Mouse (Mus musculus): ENCODE data around the gene Pitpnb. TPM values are rescaled to one million over a fixed set of nuclear protein-coding genes. Genes with fewer than 3 reads are reported as not detected.

Gene Pitpnb
- polyA plus RNA-seq (2016; fragmentation: Nextera tagmentation; extraction: Ambion mirVana), result 51.5 and 55.2 TPM in 2 replicates

GRCm38 (mm10) chr5:111330417-111331098, at the start of gene Pitpnb:
Pitpnb (plus strand) TSS chr5:111330763.
- Histone ChIP-seq H3K4me2 (peak within 1 kb of the TSS; percentile 85), H3K36me3 (peaks cover 22% of the 10 kb centered on the region), H3K27ac (peak within 1 kb of the TSS; percentile 82), H3K27me3 (replicated peaks) (no peaks in the 10 kb centered on the region), H3K4me3 (peak within 1 kb of the TSS; percentile 95), H3K9ac (peak within 1 kb of the TSS; percentile 97), H3K9me3 (replicated peaks) (no peaks in the 10 kb centered on the region), H3K4me1 (peaks cover 43% of the 10 kb centered on the region)
- under 1% methylated on average over 67 of the region's 78 CpGs for WGBS (ENCODE audit: insufficient replicate concordance)
- peak; percentile 98 for ATAC-seq

GRCm38 (mm10) chr5:111284420-111285175, 46.0 kb upstream of the Pitpnb start:
- ATAC-seq, result no peak
- Histone ChIP-seq H3K9ac (no peak overlapping the region), H3K4me3 (no peak overlapping the region), H3K4me1 (no peaks in the 10 kb centered on the region), H3K27ac (no peak overlapping the region), H3K4me2 (no peak overlapping the region), H3K27me3 (replicated peaks) (no peaks in the 10 kb centered on the region; the same call in 1 of the 2 replicates), H3K9me3 (replicated peaks) (no peaks in the 10 kb centered on the region), H3K36me3 (0 out of 2 replicates have a peak, but pooled peaks cover 6% of the 10 kb centered on the region)
- 64% methylated on average over 19 of the region's 19 CpGs for WGBS (ENCODE audit: insufficient replicate concordance)

- Histone ChIP-seq H3K27ac (peak overlapping the region; percentile 31; the same call in 1 of the 2 replicates), H3K4me3 (no peak overlapping the region), H3K9ac (no peak overlapping the region), H3K9me3 (replicated peaks) (no peaks in the 10 kb centered on the region), H3K27me3 (replicated peaks) (peaks cover 8% of the 10 kb centered on the region; the same call in 1 of the 2 replicates), H3K36me3 (0 out of 2 replicates have a peak, but pooled peaks cover 4% of the 10 kb centered on the region), H3K4me2 (no peak overlapping the region), H3K4me1 (no peaks in the 10 kb centered on the region)
- 54% methylated on average over 5 of the region's 5 CpGs for WGBS (ENCODE audit: insufficient replicate concordance)
- ATAC-seq, result no peak
Observed at GRCm38 (mm10) chr5:111287571-111287970, 43.0 kb upstream of the Pitpnb start.

- Histone ChIP-seq H3K36me3 (0 out of 2 replicates have a peak, but pooled peaks cover 4% of the 10 kb centered on the region), H3K9ac (no peak overlapping the region), H3K27ac (peak overlapping the region; percentile 31; the same call in 1 of the 2 replicates), H3K27me3 (replicated peaks) (peaks cover 8% of the 10 kb centered on the region; the same call in 1 of the 2 replicates), H3K9me3 (replicated peaks) (no peaks in the 10 kb centered on the region), H3K4me2 (no peak overlapping the region), H3K4me1 (no peaks in the 10 kb centered on the region), H3K4me3 (no peak overlapping the region)
- ATAC-seq, result no peak
- 76% methylated on average over 11 of the region's 11 CpGs for WGBS (ENCODE audit: insufficient replicate concordance)
Observed at GRCm38 (mm10) chr5:111288486-111288885, 42.1 kb upstream of the Pitpnb start.

- 0 out of 2 replicates have a peak, but pooled peaks cover 4% of the 10 kb centered on the region for H3K36me3 ChIP-seq
- ATAC-seq, result no peak
- no peaks in the 10 kb centered on the region for H3K4me1 ChIP-seq
- H3K27me3 ChIP-seq (replicated peaks), result peaks cover 8% of the 10 kb centered on the region; the same call in 1 of the 2 replicates
- no peak overlapping the region for H3K4me3 ChIP-seq
- no peaks in the 10 kb centered on the region for H3K9me3 ChIP-seq (replicated peaks)
- H3K4me2 ChIP-seq, result no peak overlapping the region
- 85% methylated on average over 11 of the region's 11 CpGs for WGBS (ENCODE audit: insufficient replicate concordance)
- no peak overlapping the region for H3K27ac ChIP-seq
- H3K9ac ChIP-seq, result no peak overlapping the region
Observed at GRCm38 (mm10) chr5:111290071-111290470, 40.5 kb upstream of the Pitpnb start.

GRCm38 (mm10) chr5:111291639-111292038, 38.9 kb upstream of the Pitpnb start:
- Histone ChIP-seq H3K4me1 (no peaks in the 10 kb centered on the region), H3K9me3 (replicated peaks) (no peaks in the 10 kb centered on the region), H3K4me2 (no peak overlapping the region), H3K27me3 (replicated peaks) (0 out of 2 replicates have a peak, but pooled peaks cover 8% of the 10 kb centered on the region), H3K9ac (no peak overlapping the region), H3K4me3 (no peak overlapping the region), H3K27ac (no peak overlapping the region), H3K36me3 (no peaks in the 10 kb centered on the region)
- 55% methylated on average over 10 of the region's 10 CpGs for WGBS (ENCODE audit: insufficient replicate concordance)
- ATAC-seq, result no peak

- no peaks in the 10 kb centered on the region for H3K36me3 ChIP-seq
- no peak for ATAC-seq
- H3K4me2 ChIP-seq, result no peak overlapping the region
- peaks cover 8% of the 10 kb centered on the region; the same call in 1 of the 2 replicates for H3K27me3 ChIP-seq (replicated peaks)
- H3K4me1 ChIP-seq, result no peaks in the 10 kb centered on the region
- WGBS (ENCODE audit: insufficient replicate concordance), result 59% methylated on average over 5 of the region's 5 CpGs
- H3K4me3 ChIP-seq, result no peak overlapping the region
- no peaks in the 10 kb centered on the region for H3K9me3 ChIP-seq (replicated peaks)
- no peak overlapping the region for H3K9ac ChIP-seq
- H3K27ac ChIP-seq, result no peak overlapping the region
Observed at GRCm38 (mm10) chr5:111297801-111298200, 32.8 kb upstream of the Pitpnb start.

GRCm38 (mm10) chr5:111298706-111299105, 31.9 kb upstream of the Pitpnb start:
- no peak for ATAC-seq
- no peak overlapping the region for H3K27ac ChIP-seq
- peaks cover 8% of the 10 kb centered on the region; the same call in 1 of the 2 replicates for H3K27me3 ChIP-seq (replicated peaks)
- no peaks in the 10 kb centered on the region for H3K9me3 ChIP-seq (replicated peaks)
- H3K36me3 ChIP-seq, result no peaks in the 10 kb centered on the region
- 41% methylated on average over 7 of the region's 7 CpGs for WGBS (ENCODE audit: insufficient replicate concordance)
- H3K9ac ChIP-seq, result no peak overlapping the region
- no peaks in the 10 kb centered on the region for H3K4me1 ChIP-seq
- H3K4me2 ChIP-seq, result no peak overlapping the region
- H3K4me3 ChIP-seq, result no peak overlapping the region

- H3K4me2 ChIP-seq, result no peak overlapping the region
- ATAC-seq, result no peak
- no peak overlapping the region for H3K27ac ChIP-seq
- H3K9ac ChIP-seq, result no peak overlapping the region
- H3K27me3 ChIP-seq (replicated peaks), result peaks cover 8% of the 10 kb centered on the region; the same call in 1 of the 2 replicates
- H3K36me3 ChIP-seq, result no peaks in the 10 kb centered on the region
- no peaks in the 10 kb centered on the region for H3K4me1 ChIP-seq
- WGBS (ENCODE audit: insufficient replicate concordance), result 78% methylated on average over 8 of the region's 8 CpGs
- no peak overlapping the region for H3K4me3 ChIP-seq
- H3K9me3 ChIP-seq (replicated peaks), result no peaks in the 10 kb centered on the region
Observed at GRCm38 (mm10) chr5:111300776-111301175, 29.8 kb upstream of the Pitpnb start.

- no peaks in the 10 kb centered on the region for H3K4me1 ChIP-seq
- ATAC-seq, result no peak
- WGBS (ENCODE audit: insufficient replicate concordance), result 48% methylated on average over 7 of the region's 7 CpGs
Observed at GRCm38 (mm10) chr5:111301736-111302135, 28.8 kb upstream of the Pitpnb start.

GRCm38 (mm10) chr5:111304730-111305129, 25.8 kb upstream of the Pitpnb start:
- 74% methylated on average over 3 of the region's 3 CpGs for WGBS (ENCODE audit: insufficient replicate concordance)
- no peak overlapping the region for H3K4me3 ChIP-seq
- H3K9me3 ChIP-seq (replicated peaks), result no peaks in the 10 kb centered on the region
- peaks cover 7% of the 10 kb centered on the region; the same call in 1 of the 2 replicates for H3K27me3 ChIP-seq (replicated peaks)
- H3K4me2 ChIP-seq, result no peak overlapping the region
- ATAC-seq, result no peak
- no peaks in the 10 kb centered on the region for H3K36me3 ChIP-seq
- H3K4me1 ChIP-seq, result no peaks in the 10 kb centered on the region
- H3K9ac ChIP-seq, result no peak overlapping the region
- no peak overlapping the region for H3K27ac ChIP-seq

More at GRCm38 (mm10) chr5:111301736-111302135, 28.8 kb upstream of the Pitpnb start:
- H3K4me2 ChIP-seq, result no peak overlapping the region
- H3K4me3 ChIP-seq, result no peak overlapping the region
- H3K9me3 ChIP-seq (replicated peaks), result no peaks in the 10 kb centered on the region
- no peaks in the 10 kb centered on the region for H3K36me3 ChIP-seq
- H3K27ac ChIP-seq, result no peak overlapping the region
- no peak overlapping the region for H3K9ac ChIP-seq
- peaks cover 8% of the 10 kb centered on the region; the same call in 1 of the 2 replicates for H3K27me3 ChIP-seq (replicated peaks)

GRCm38 (mm10) chr5:111310185-111310584, 20.4 kb upstream of the Pitpnb start:
- WGBS (ENCODE audit: insufficient replicate concordance), result 55% methylated on average over 6 of the region's 6 CpGs
- ATAC-seq, result no peak

More at GRCm38 (mm10) chr5:111310185-111310584, 20.4 kb upstream of the Pitpnb start:
- Histone ChIP-seq H3K27ac (no peak overlapping the region), H3K4me1 (no peaks in the 10 kb centered on the region), H3K4me3 (no peak overlapping the region), H3K36me3 (no peaks in the 10 kb centered on the region), H3K4me2 (no peak overlapping the region), H3K27me3 (replicated peaks) (no peaks in the 10 kb centered on the region), H3K9ac (no peak overlapping the region), H3K9me3 (replicated peaks) (peaks cover 9% of the 10 kb centered on the region; the same call in 1 of the 2 replicates)

All from liver, embryonic 12.5 days (tissue).